Mouse (Mus musculus): ENCODE data around the gene Mlip. TPM values are rescaled to one million over a fixed set of nuclear protein-coding genes. Genes with fewer than 3 reads are reported as not detected.
A peak's percentile ranks its signal among the peaks of the same experiment; 100 is the strongest.

Mlip gene
- polyA plus RNA-seq, 1 experiment from 2014 or later, result 0.44 TPM

DNA sequence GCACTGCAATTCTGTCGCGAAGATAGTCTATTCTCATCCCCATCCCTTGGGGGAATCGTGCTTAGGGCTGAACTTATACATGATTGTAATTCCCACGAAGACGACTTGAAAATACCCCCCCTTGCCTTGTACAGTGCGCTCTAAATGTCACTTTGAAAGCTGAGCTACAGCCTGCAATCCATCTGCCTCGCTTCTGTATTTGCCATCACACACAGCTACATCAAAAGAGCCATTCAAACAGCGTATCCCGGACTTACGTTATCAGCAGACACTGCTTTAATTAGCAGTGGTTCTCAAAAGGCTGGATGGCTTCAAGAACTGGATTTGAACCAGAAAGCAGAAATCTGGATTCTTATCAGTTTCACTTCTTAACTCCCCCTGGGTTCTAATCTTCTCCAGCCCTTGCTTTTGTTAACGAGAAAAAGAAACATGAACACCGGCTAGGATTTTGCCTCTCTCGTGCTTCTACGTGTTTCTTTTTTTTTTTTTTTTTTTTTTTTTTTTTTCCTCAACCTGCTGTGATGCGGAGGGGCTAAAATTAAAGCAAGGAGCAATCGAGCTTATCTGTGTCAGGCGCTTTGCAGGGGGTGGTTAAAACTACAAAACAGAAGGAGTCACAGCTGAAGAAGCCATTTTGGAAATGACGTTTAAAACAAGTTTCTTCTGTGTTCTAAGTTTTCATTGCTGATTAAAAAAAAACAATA lies 12.5 kb downstream of the Mlip start:
- H3K9ac ChIP-seq, result no peak overlapping the region
- ATAC-seq, result no peak
- 33% methylated on average over 18 of the region's 18 CpGs for WGBS
- no peak overlapping the region for H3K4me3 ChIP-seq (replicated peaks)
- H3K9me3 ChIP-seq, result no peaks in the 10 kb centered on the region
- H3K4me1 ChIP-seq (replicated peaks), result no peaks in the 10 kb centered on the region
- H3K36me3 ChIP-seq, result no peaks in the 10 kb centered on the region
- no peak overlapping the region for H3K27ac ChIP-seq
- no peaks in the 10 kb centered on the region for H3K27me3 ChIP-seq (replicated peaks)
- peak overlapping the region; percentile 41 for H3K4me2 ChIP-seq (replicated peaks)

GRCm38 (mm10) chr9:77339571-77340148 lies 13.1 kb downstream of the Mlip start:
- H3K27me3 ChIP-seq (replicated peaks), result no peaks in the 10 kb centered on the region
- H3K4me1 ChIP-seq (replicated peaks), result no peaks in the 10 kb centered on the region
- no peak for ATAC-seq
- H3K27ac ChIP-seq, result no peak overlapping the region
- H3K36me3 ChIP-seq, result no peaks in the 10 kb centered on the region
- no peak overlapping the region for H3K9ac ChIP-seq
- H3K4me2 ChIP-seq (replicated peaks), result no peak overlapping the region
- WGBS, result 74% methylated on average over 7 of the region's 7 CpGs
- H3K4me3 ChIP-seq (replicated peaks), result no peak overlapping the region
- H3K9me3 ChIP-seq, result no peaks in the 10 kb centered on the region

DNA sequence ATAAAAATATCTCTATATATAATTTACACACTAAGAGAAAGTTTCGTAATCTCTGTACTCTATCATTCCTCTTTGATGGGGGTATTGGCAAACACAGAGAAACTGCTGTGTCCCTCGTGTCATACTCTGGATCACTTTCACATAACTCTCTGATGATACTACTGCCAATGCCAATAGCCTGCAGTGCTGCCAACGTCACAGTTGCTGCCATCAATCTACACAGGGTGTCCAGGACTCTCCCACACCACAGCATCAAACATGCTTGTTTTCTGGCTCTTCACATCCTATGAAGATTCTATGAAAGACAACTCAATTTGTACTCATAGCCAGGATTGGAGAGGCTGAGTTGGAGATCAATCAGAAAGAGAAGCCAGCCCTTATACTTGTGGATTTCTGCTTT lies 17.4 kb downstream of the Mlip start:
- H3K4me1 ChIP-seq (replicated peaks), result no peaks in the 10 kb centered on the region
- no peak overlapping the region for H3K9ac ChIP-seq
- no peak overlapping the region for H3K4me3 ChIP-seq (replicated peaks)
- no peaks in the 10 kb centered on the region for H3K36me3 ChIP-seq
- H3K27me3 ChIP-seq (replicated peaks), result no peaks in the 10 kb centered on the region
- H3K4me2 ChIP-seq (replicated peaks), result no peak overlapping the region
- no peak overlapping the region for H3K27ac ChIP-seq
- H3K9me3 ChIP-seq, result no peaks in the 10 kb centered on the region
- ATAC-seq, result no peak
- WGBS, result 78% methylated on average over 3 of the region's 3 CpGs

- Histone ChIP-seq H3K4me2 (replicated peaks) (no peak overlapping the region), H3K9me3 (no peaks in the 10 kb centered on the region), H3K36me3 (no peaks in the 10 kb centered on the region), H3K4me1 (replicated peaks) (no peaks in the 10 kb centered on the region), H3K4me3 (replicated peaks) (no peak overlapping the region), H3K27ac (no peak overlapping the region), H3K27me3 (replicated peaks) (no peaks in the 10 kb centered on the region), H3K9ac (no peak overlapping the region)
- WGBS, result 79% methylated on average over 3 of the region's 3 CpGs
- ATAC-seq, result no peak
These were observed 34.4 kb downstream of the Mlip start for GRCm38 (mm10) chr9:77318346-77318745.

- Histone ChIP-seq H3K9ac (no peak overlapping the region), H3K27me3 (replicated peaks) (no peaks in the 10 kb centered on the region), H3K36me3 (no peaks in the 10 kb centered on the region), H3K4me1 (replicated peaks) (no peaks in the 10 kb centered on the region), H3K4me2 (replicated peaks) (no peak overlapping the region), H3K9me3 (no peaks in the 10 kb centered on the region), H3K27ac (no peak overlapping the region), H3K4me3 (replicated peaks) (no peak overlapping the region)
- no peak for ATAC-seq
- 81% methylated on average over 6 of the region's 6 CpGs for WGBS
These were observed 42.2 kb downstream of the Mlip start for GRCm38 (mm10) chr9:77310548-77310947.

DNA sequence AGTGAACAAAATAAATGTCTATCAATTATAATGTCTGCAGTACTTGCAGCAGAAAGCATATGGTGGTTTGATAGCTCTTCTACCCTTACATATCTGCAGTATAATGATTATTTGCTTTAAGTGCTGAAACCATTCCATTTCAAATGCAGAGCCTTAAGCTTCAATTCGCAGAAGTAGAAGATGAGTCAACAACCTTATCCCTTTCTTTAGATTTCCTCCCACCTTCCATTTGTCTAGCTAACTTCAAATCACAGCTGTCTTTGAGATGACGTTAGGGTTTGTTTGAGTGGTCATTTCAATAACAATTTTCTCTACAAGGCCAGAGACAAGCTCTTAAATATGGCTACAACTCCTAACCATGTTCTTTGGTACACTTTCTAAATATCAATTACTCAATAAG lies 47.4 kb downstream of the Mlip start:
- no peak overlapping the region for H3K9ac ChIP-seq
- H3K27ac ChIP-seq, result no peak overlapping the region
- H3K4me1 ChIP-seq (replicated peaks), result no peaks in the 10 kb centered on the region
- no peaks in the 10 kb centered on the region for H3K9me3 ChIP-seq
- 76% methylated on average over 2 of the region's 2 CpGs for WGBS
- no peaks in the 10 kb centered on the region for H3K27me3 ChIP-seq (replicated peaks)
- ATAC-seq, result no peak
- no peak overlapping the region for H3K4me2 ChIP-seq (replicated peaks)
- H3K36me3 ChIP-seq, result no peaks in the 10 kb centered on the region
- H3K4me3 ChIP-seq (replicated peaks), result no peak overlapping the region

- H3K27me3 ChIP-seq (replicated peaks), result no peaks in the 10 kb centered on the region
- no peaks in the 10 kb centered on the region for H3K4me1 ChIP-seq (replicated peaks)
- no peak overlapping the region for H3K4me3 ChIP-seq (replicated peaks)
- no peaks in the 10 kb centered on the region for H3K9me3 ChIP-seq
- H3K4me2 ChIP-seq (replicated peaks), result no peak overlapping the region
- H3K27ac ChIP-seq, result no peak overlapping the region
- WGBS, result 82% methylated on average over 8 of the region's 8 CpGs
- no peak overlapping the region for H3K9ac ChIP-seq
- no peak for ATAC-seq
- H3K36me3 ChIP-seq, result no peaks in the 10 kb centered on the region
These were observed 50.4 kb downstream of the Mlip start for GRCm38 (mm10) chr9:77302340-77302739.

DNA sequence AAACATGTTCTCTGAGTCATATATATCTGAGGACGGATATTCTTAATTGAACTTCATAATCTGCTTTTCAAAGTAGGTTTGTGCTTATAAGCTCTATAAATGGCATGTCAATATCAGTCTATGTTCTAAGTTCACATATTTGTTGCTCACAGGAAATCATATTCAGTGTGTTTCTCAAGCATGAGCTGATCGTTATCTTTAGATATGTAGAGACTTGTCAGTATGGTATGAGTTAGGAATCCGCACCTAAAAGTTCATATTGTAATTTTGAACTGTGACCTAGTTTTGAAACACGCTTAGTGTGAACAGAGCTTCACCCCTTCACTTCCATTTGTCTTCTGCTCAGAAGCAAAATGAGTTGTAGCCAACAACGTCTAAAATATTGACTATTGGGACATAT lies 64.8 kb downstream of the Mlip start:
- Histone ChIP-seq H3K9me3 (no peaks in the 10 kb centered on the region), H3K4me3 (replicated peaks) (no peak overlapping the region), H3K27ac (no peak overlapping the region), H3K9ac (no peak overlapping the region), H3K36me3 (no peaks in the 10 kb centered on the region), H3K4me1 (replicated peaks) (no peaks in the 10 kb centered on the region), H3K27me3 (replicated peaks) (no peaks in the 10 kb centered on the region), H3K4me2 (replicated peaks) (no peak overlapping the region)
- ATAC-seq, result no peak
- 88% methylated on average over 5 of the region's 5 CpGs for WGBS

DNA sequence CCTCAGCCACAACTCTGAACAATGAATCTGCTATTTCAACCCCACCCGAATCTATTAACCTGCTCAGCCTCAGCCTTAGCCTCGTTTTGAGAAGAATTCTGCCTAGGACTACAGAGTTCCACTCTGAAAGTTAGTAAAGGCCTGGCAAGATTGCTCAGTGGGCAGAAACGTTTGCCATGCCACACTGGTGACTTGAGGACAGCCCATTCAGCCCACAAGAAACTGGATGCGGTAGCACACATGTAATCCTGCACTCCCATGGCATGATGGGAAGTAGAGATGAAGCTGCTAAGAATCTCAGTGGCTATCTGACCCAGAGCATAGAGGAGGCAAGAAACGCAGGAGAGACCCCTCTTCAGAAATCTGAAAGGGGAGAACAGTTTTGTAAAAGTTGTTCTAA lies 73.4 kb downstream of the Mlip start:
- ATAC-seq, result no peak
- 73% methylated on average over 5 of the region's 5 CpGs for WGBS
- Histone ChIP-seq H3K4me2 (replicated peaks) (no peak overlapping the region), H3K27me3 (replicated peaks) (no peaks in the 10 kb centered on the region), H3K36me3 (no peaks in the 10 kb centered on the region), H3K4me1 (replicated peaks) (peaks cover 3% of the 10 kb centered on the region; the same call in 1 of the 2 replicates), H3K9me3 (no peaks in the 10 kb centered on the region), H3K9ac (no peak overlapping the region), H3K4me3 (replicated peaks) (no peak overlapping the region), H3K27ac (no peak overlapping the region)

DNA sequence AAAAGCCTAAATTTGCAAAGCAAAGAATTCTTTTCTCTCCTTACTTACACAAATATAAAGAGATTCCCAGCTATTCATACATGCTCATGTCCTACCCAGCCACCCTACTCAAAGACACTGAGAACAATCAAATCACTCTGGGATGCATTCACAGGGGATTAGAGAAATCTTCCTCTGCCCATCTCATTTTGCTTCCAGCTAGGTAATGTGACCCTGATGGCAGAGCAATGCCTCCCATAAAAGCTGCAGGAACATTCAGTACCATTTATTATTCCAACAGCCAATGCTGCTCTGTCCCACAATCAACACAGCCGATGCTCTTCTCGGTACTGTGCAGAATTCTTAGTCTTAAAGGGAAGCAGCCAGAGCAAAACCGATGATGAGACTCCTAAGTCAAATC lies 74.7 kb downstream of the Mlip start:
- 69% methylated on average over 3 of the region's 3 CpGs for WGBS
- Histone ChIP-seq H3K27me3 (replicated peaks) (no peaks in the 10 kb centered on the region), H3K4me1 (replicated peaks) (peaks cover 3% of the 10 kb centered on the region; the same call in 1 of the 2 replicates), H3K4me3 (replicated peaks) (no peak overlapping the region), H3K27ac (no peak overlapping the region), H3K9me3 (no peaks in the 10 kb centered on the region), H3K9ac (no peak overlapping the region), H3K4me2 (replicated peaks) (no peak overlapping the region), H3K36me3 (no peaks in the 10 kb centered on the region)
- no peak for ATAC-seq

GRCm38 (mm10) chr9:77277270-77277669 lies 75.5 kb downstream of the Mlip start:
- Histone ChIP-seq H3K27ac (no peak overlapping the region), H3K9ac (no peak overlapping the region), H3K4me1 (replicated peaks) (peaks cover 3% of the 10 kb centered on the region; the same call in 1 of the 2 replicates), H3K4me3 (replicated peaks) (no peak overlapping the region), H3K36me3 (no peaks in the 10 kb centered on the region), H3K27me3 (replicated peaks) (no peaks in the 10 kb centered on the region), H3K4me2 (replicated peaks) (no peak overlapping the region), H3K9me3 (no peaks in the 10 kb centered on the region)
- ATAC-seq, result no peak
- 67% methylated on average over 5 of the region's 5 CpGs for WGBS

DNA sequence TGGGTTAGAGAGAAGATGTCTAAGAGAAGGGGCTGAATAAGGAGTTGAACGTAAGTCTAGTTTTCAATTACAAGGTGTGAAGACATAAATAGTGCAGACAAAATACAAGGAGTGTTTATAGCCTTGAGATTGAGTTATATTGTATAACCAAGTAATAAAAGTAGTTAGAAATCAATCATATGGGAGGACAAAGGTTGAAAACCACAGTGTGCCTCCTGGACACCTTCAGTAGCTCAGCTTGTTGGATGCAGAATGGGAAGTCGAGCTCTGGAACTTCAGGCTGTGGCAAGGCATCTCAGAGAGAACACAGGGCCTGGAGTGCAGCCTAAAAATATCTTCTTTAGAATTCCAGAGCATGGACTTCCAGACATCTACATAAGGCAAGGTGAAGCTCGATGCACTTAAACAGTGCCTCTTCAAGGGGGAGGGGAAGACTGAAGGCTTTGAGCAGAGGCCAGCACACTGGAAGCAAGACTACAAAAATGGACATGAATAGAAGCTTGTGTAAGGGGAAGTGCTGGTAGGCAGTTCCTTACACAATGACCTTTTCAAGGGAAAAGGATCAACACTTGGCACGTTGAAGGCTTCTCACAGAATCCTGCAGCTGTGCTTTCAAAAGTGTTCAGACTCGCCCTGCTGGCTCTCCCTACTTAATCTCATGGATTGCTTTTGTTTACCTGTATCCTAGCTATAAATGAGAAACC lies 76.2 kb downstream of the Mlip start:
- Histone ChIP-seq H3K9ac (no peak overlapping the region), H3K27me3 (replicated peaks) (no peaks in the 10 kb centered on the region), H3K9me3 (no peaks in the 10 kb centered on the region), H3K27ac (no peak overlapping the region), H3K4me3 (replicated peaks) (no peak overlapping the region), H3K4me1 (replicated peaks) (peaks cover 3% of the 10 kb centered on the region; the same call in 1 of the 2 replicates), H3K36me3 (no peaks in the 10 kb centered on the region), H3K4me2 (replicated peaks) (no peak overlapping the region)
- 48% methylated on average over 5 of the region's 5 CpGs for WGBS
- peak; percentile 51; the same call in 1 of the 2 replicates for ATAC-seq

Data from intestine, embryonic 15.5 days (tissue).